Comparison of ENCODE assay signal across 16 mouse cellular contexts in genomic region chr4:44536794-44537193, GRCm38 (mm10).
DNase-seq lines count a peak whose midpoint lies in the region; ATAC-seq and TF ChIP-seq lines count a peak whose summit lies in the region.
"Had no signal": no experiment of that assay in that cellular context is flagged by ENCODE, and none has a peak within 500 bp of the region (broad histone marks: within the 10 kb centered on the region; RNA-seq: fewer than 3 reads in every experiment).

No protein-coding gene starts in this region.

- TF ChIP-seq CTCF in cerebellum, adult 2 months (IDR thresholded peaks at IDR 0.05; ENCODE audit: borderline replicate concordance, insufficient read depth, low read depth, low read length) = no peak
- TF ChIP-seq CTCF in hindbrain, postnatal 0 days (IDR thresholded peaks at IDR 0.05; ENCODE audit: low read depth) = no peak

- H3K36me3 ChIP-seq in forebrain, embryonic 16.5 days (ENCODE audit: control insufficient read depth, insufficient read depth) = no peaks in the 10 kb centered on the region
- H3K36me3 ChIP-seq in forebrain, embryonic 11.5 days (ENCODE audit: control insufficient read depth, insufficient read depth, low read length) = no peaks in the 10 kb centered on the region
- no peaks in the 10 kb centered on the region for H3K36me3 ChIP-seq in hindbrain, postnatal 0 days (ENCODE audit: insufficient read depth, low read length)
- H3K36me3 ChIP-seq in intestine, embryonic 15.5 days = no peaks in the 10 kb centered on the region
- H3K36me3 ChIP-seq: embryonic facial prominence, embryonic 12.5 days had no signal

- intact Hi-C loops in left cerebral cortex, postnatal 4 days (cut with DNase I) = no loop called here
- intact Hi-C loops in left cerebral cortex, postnatal 36 days (cut with DNase I) = no loop called here

- H3K9ac ChIP-seq in forebrain, embryonic 16.5 days (replicated peaks; ENCODE audit: low read depth, low read length) = no peak overlapping the region
- H3K9ac ChIP-seq in forebrain, embryonic 11.5 days (ENCODE audit: low read length) = no peak overlapping the region
- H3K9ac ChIP-seq in hindbrain, postnatal 0 days (replicated peaks; ENCODE audit: low read length) = no peak overlapping the region
- no peak overlapping the region for H3K9ac ChIP-seq in intestine, embryonic 15.5 days
- H3K9ac ChIP-seq: embryonic facial prominence, embryonic 12.5 days; liver, postnatal 0 days had no signal

- no peak overlapping the region for H3K4me3 ChIP-seq in forebrain, embryonic 16.5 days (replicated peaks; ENCODE audit: low read length)
- no peak overlapping the region for H3K4me3 ChIP-seq in forebrain, embryonic 11.5 days (ENCODE audit: low read depth, low read length)
- H3K4me3 ChIP-seq in cerebellum, adult 2 months (replicated peaks; ENCODE audit: insufficient read depth, low read depth, low read length) = no peak overlapping the region
- no peak overlapping the region for H3K4me3 ChIP-seq in hindbrain, postnatal 0 days (ENCODE audit: low read length)
- no peak overlapping the region for H3K4me3 ChIP-seq in intestine, embryonic 15.5 days (replicated peaks)
- H3K4me3 ChIP-seq: embryonic facial prominence, embryonic 12.5 days had no signal

- H3K9me3 ChIP-seq in forebrain, embryonic 16.5 days (ENCODE audit: control insufficient read depth, low read length) = no peaks in the 10 kb centered on the region
- no peaks in the 10 kb centered on the region for H3K9me3 ChIP-seq in forebrain, embryonic 11.5 days (ENCODE audit: control insufficient read depth, low read length)
- no peaks in the 10 kb centered on the region for H3K9me3 ChIP-seq in hindbrain, postnatal 0 days (ENCODE audit: low read length)
- H3K9me3 ChIP-seq in intestine, embryonic 15.5 days = no peaks in the 10 kb centered on the region
- H3K9me3 ChIP-seq: embryonic facial prominence, embryonic 12.5 days had no signal

- H3K4me1 ChIP-seq in forebrain, embryonic 16.5 days (replicated peaks; ENCODE audit: control insufficient read depth, insufficient read depth, low read length) = no peaks in the 10 kb centered on the region
- no peaks in the 10 kb centered on the region for H3K4me1 ChIP-seq in forebrain, embryonic 11.5 days (replicated peaks; ENCODE audit: control insufficient read depth, insufficient read depth, low read length)
- H3K4me1 ChIP-seq in cerebellum, adult 2 months (ENCODE audit: control insufficient read depth, insufficient read depth, low read length) = peaks cover 7% of the 10 kb centered on the region; the same call in 1 of the 2 replicates
- H3K4me1 ChIP-seq in hindbrain, postnatal 0 days (ENCODE audit: insufficient read depth, low read length) = peaks cover 14% of the 10 kb centered on the region
- no peaks in the 10 kb centered on the region for H3K4me1 ChIP-seq in intestine, embryonic 15.5 days (replicated peaks)

- DNase-seq in forebrain, embryonic 11.5 days (ENCODE audit: low spot score) = no peak
- DNase-seq in left cerebral cortex, postnatal 4 days = peak; percentile 94
- no peak for DNase-seq in left cerebral cortex, postnatal 36 days (ENCODE audit: low spot score in 2 of 2)
- peak; percentile 45 to 68 for DNase-seq in cerebellum, adult 2 months
- DNase-seq in hindbrain, postnatal 0 days (ENCODE audit: low spot score) = peak; percentile 91
- no peak for DNase-seq in kidney, adult 9 months
- DNase-seq: adrenal gland, postnatal 36 days; B cell, adult 2 months; liver, postnatal 0 days; right cerebral cortex, adult 18-20 months; thymus, adult 2 months had no signal

- peaks cover 4% of the 10 kb centered on the region; the same call in 1 of the 2 replicates for H3K27me3 ChIP-seq in forebrain, embryonic 16.5 days (replicated peaks; ENCODE audit: control insufficient read depth, insufficient read depth, low read length)
- no peaks in the 10 kb centered on the region for H3K27me3 ChIP-seq in forebrain, embryonic 11.5 days (ENCODE audit: control insufficient read depth, insufficient read depth, low read length)
- H3K27me3 ChIP-seq in cerebellum, adult 2 months (ENCODE audit: control insufficient read depth, insufficient read depth, low read length) = no peaks in the 10 kb centered on the region; the same call in 1 of the 2 replicates
- H3K27me3 ChIP-seq in hindbrain, postnatal 0 days (ENCODE audit: insufficient read depth, low read length) = no peaks in the 10 kb centered on the region
- H3K27me3 ChIP-seq in intestine, embryonic 15.5 days (replicated peaks) = no peaks in the 10 kb centered on the region
- H3K27me3 ChIP-seq: embryonic facial prominence, embryonic 12.5 days had no signal

- no peak overlapping the region for H3K4me2 ChIP-seq in forebrain, embryonic 16.5 days (ENCODE audit: low read length)
- H3K4me2 ChIP-seq in forebrain, embryonic 11.5 days (ENCODE audit: low read depth, low read length, severe bottlenecking) = no peak overlapping the region
- no peak overlapping the region for H3K4me2 ChIP-seq in hindbrain, postnatal 0 days (ENCODE audit: low read depth, low read length)
- H3K4me2 ChIP-seq in intestine, embryonic 15.5 days (replicated peaks) = no peak overlapping the region
- H3K4me2 ChIP-seq: embryonic facial prominence, embryonic 12.5 days had no signal

- WGBS in forebrain, embryonic 16.5 days = 55% methylated on average over 4 of the region's 4 CpGs
- WGBS in forebrain, embryonic 11.5 days = 92% methylated on average over 4 of the region's 4 CpGs
- WGBS in cerebellum, adult 2 months = 23% methylated on average over 4 of the region's 4 CpGs
- WGBS in hindbrain, postnatal 0 days = 39% methylated on average over 4 of the region's 4 CpGs
- WGBS in intestine, embryonic 15.5 days = 80% methylated on average over 4 of the region's 4 CpGs

- ATAC-seq in forebrain, embryonic 16.5 days = peak; percentile 80
- ATAC-seq in forebrain, embryonic 11.5 days (replicated peaks; ENCODE audit: low FRiP score) = no peak
- ATAC-seq in hindbrain, postnatal 0 days = peak; percentile 84
- no peak for ATAC-seq in intestine, embryonic 15.5 days
- ATAC-seq: liver, postnatal 0 days had no signal

- H3K27ac ChIP-seq in forebrain, embryonic 16.5 days (ENCODE audit: low read length) = no peak overlapping the region
- H3K27ac ChIP-seq in forebrain, embryonic 11.5 days (ENCODE audit: low read depth, low read length) = no peak overlapping the region
- H3K27ac ChIP-seq in cerebellum, adult 2 months (ENCODE audit: insufficient read depth, low read length) = no peak overlapping the region
- no peak overlapping the region; the same call in 1 of the 2 replicates for H3K27ac ChIP-seq in hindbrain, postnatal 0 days
- no peak overlapping the region for H3K27ac ChIP-seq in intestine, embryonic 15.5 days
- H3K27ac ChIP-seq: embryonic facial prominence, embryonic 12.5 days; kidney, postnatal 0 days; macrophage had no signal

- no peak for TF ChIP-seq POLR2A in cerebellum, adult 2 months (IDR thresholded peaks at IDR 0.05; ENCODE audit: borderline replicate concordance, insufficient read depth, low read length)

Comparison
In these comparisons a context has a peak if more than half of its experiments do, and no peak if none do; other contexts are left out.
1. ATAC-seq: peak in forebrain, embryonic 16.5 days (single experiment) and hindbrain, postnatal 0 days (single experiment); none in forebrain, embryonic 11.5 days (single experiment) and intestine, embryonic 15.5 days (single experiment).
2. DNase-seq: peak in left cerebral cortex, postnatal 4 days (single experiment), cerebellum, adult 2 months (2 of 2) and hindbrain, postnatal 0 days (single experiment); none in forebrain, embryonic 11.5 days (single experiment), left cerebral cortex, postnatal 36 days (0 of 2) and kidney, adult 9 months (single experiment).